Mouse (Mus musculus): ENCODE data around the gene Gm37240.

Gm37240 gene

DNA sequence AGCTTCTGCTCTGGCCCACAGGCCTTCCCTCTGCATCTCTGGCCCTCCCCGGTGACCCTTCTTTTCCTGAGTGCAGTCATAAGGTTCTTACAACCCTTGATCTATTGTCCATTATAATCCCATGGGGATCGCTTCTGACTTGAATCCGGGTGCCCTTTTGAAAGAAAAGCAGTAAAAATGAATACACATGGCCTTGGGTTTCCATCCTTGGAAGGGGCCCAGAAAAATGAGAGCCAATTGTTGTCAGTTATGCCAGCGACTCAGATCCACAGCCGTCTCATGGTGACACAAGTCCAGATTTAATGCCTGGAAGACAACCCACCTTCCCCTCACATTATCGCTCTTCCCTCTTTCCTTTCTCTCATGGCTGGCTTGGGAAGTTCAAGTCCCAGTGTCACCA is 1405.2 kb downstream of the Gm37240 start:
- in situ Hi-C loops (cut with MboI, MseI), result loop anchor here (10.0 kb wide), 1 partner anchor 1973 kb away; no protein-coding TSS in a partner anchor

DNA sequence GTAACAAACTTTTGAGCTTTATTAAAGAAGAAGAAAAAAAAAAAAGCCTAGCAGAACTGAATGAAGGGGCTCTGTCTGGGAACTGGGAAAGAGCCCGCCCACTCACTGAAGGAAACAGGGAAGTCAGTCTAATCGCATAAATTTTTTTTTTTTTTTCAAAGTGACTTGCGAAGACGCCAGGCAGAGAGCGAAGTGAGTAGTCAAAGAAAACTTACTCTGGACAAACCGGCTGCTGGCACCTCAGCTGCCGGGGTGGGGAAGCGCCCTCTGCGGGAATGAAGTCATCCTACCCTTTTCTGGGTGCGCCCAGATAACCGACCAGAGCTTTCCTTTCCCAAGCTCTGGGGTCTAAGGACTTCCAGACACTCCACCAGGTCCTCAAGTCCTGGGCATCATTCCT is 1406.2 kb downstream of the Gm37240 start:
- in situ Hi-C loops (cut with MboI, MseI), result loop anchor here (10.0 kb wide), 1 partner anchor 1974 kb away; no protein-coding TSS in a partner anchor

DNA sequence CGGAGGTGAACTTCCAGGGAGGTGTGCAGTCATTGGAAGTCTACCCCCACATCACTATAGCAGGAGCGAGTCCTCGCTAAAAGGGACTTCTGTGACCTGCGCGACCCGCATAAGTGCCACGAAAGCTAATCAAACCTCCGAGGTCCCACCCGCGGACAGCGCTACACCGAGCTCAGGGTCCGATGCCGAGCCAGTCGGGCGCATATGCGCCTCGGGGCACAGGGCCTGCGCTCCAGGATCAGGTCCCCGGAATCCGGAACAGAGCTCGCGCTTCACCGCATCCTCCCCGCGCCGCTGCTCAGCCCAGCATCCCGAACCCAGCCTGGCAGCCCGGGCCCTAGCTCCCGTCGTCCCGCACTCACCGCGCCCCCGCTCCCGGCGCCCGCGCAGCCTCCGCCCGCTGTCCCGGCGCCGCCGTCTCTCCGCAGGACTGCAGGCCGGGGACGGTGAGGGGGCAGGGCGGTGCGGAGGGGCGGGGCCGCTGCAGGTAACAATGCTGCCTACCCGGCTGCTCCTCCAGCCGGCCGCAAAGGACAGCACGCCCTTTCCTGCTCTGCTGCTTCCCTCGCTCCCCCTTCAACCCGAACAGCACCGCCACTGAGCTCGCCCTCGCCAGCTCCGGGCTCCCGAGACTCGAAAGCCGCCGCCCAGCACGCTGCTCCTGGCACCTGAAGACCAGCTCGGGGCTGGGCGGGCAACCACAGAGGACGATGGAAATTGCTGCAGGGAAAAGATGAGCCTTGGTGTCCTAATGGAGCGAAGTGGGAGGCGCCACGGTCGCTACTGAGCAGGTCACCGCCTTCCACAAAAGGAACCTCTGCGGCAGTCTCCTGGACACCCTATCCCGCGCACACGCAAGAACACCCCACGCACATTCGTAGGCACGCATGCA is 1407.1 kb downstream of the Gm37240 start, which contains the start of gene Fhdc1:
Fhdc1 (minus strand) TSS at position 424 of the 892 bp plus-strand sequence.
- in situ Hi-C loops (cut with MboI, MseI), result loop anchor here (10.0 kb wide), 1 partner anchor 1975 kb away; no protein-coding TSS in a partner anchor

DNA sequence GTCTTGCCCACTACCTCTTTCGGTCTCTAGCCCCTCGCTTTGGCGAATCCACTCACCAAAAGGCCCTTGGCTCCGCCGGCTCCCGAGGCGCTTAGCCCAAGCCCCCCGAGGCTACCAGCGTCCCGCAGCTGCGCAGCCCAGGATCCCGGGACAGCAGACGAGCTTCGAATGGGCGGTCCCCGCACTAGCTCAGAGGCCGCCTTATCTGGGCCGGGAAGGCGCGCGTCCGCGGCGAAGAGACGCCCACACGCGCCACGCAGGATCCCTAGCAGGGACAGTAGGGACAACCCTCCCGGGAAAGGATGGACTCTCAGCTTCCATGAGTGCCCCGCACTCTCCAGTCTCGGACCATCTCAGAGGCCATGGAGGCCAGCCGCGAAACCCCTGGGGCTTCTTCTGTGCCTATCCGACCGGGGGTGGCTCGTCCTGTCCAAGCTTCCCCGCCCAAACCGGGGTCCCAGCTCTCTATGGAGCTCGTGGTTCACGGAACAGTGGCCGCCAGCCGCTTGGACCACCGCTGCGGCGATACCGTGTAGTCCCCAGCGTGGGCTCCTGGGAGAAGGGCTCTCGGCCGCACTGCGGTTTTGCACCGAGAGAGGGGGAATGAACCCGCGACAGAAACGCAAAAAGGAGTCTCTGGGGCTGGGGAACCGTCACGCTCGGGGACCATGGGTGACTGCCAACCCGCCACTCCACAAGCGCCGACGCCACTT is 1407.9 kb downstream of the Gm37240 start:
- in situ Hi-C loops (cut with MboI, MseI), result loop anchor here (5.0 to 10.0 kb wide), 2 partner anchors 82 to 1975 kb away; no protein-coding TSS in a partner anchor

DNA sequence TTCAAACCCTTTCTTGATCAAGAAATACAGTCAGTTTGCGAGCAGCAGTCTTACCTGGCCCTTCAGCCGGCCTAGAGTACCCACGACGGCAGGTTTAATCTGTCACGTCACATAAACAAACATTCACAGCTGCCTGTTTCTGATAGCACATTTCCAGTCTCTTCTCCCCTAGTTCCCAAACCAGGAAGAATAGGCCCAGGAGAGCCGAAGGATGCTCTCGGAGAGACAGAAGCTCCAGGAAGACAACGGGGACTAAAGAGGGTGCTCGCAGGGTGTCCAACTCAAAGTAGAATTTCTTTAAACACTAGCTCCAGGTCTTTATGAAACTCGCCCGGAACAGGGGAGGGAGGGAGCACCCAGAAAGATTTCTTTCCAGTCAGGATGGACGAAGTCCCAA is 1408.4 kb downstream of the Gm37240 start:
- in situ Hi-C loops (cut with MboI, MseI), result loop anchor here (5.0 kb wide), 1 partner anchor 82 kb away; no protein-coding TSS in a partner anchor

DNA sequence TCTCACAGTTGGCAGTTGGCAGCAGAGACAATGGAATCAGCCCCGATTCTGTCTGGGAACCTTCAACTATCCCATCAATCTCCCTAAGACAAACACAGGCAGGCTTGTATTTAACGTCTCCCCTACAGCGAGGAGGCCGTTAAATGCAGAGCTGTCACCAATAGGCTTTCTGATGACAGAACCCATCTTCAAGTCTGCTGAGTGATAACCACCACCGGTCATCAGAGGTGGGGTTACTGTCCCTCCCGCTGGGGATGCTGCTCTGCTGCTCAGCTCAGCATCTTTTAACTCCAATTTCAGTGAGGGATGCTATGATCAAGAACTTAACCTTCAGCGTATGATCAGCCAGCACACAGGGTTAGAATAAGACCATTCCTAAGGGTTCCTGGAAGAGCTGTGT is 1409.1 kb downstream of the Gm37240 start:
- in situ Hi-C loops (cut with MboI, MseI), result loop anchor here (5.0 kb wide), 1 partner anchor 81 kb away; no protein-coding TSS in a partner anchor

DNA sequence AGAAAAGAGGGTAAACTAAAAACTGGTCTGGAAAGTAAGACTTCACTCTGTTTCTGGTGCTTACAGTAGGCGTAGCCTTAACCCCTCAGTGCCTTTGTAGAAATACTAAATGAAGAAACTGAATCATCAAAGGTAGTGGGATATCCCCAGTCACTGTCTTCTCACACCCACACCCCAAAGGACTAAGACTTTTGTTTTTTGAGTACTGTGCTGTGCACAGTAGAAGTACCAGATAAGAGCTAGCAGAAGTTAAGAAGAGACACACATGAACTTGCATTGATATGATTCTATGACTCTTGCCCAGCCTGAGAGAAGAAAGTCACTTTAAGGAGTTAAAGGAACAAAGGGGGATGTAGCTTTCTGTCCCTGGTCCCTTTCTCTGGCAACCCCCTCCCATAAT is 1409.8 kb downstream of the Gm37240 start:
- in situ Hi-C loops (cut with MboI, MseI), result loop anchor here (5.0 kb wide), 1 partner anchor 80 kb away; no protein-coding TSS in a partner anchor

DNA sequence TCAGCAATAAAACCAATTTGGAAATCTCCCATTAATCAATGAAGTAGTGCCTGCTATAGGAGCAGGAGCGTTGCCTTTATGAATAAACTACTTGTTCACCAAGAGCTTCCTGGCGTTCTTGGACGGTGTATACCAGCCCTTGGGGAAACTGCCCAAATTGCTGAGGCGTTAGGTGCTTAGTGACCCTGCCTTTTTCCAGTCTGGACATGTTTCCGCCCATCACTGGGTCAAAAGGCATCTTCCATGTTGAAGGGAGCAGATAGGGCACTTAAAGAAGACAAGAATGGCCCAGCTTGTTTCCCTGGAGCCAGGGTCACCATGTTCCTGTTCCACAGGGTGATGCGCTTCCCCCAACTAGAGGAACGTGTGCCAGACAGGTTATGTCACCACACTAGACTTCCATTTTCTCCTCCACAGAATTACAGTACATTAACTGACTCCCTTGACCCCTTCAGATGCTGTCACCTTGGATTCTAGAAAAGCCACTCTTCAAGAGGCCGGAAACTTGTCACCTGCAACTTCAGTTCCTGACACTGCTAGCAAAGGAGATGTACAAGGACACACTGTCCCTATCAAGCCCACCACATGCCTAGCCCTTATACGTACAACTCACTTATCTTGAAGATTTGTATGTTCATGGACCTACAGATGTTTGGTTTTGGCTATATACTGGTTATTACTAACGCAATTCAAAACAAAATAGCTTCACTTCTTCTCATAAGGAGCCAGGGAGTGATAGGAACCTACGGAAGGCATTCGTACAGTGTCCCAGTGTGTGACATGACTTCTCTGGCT is 1412.1 kb downstream of the Gm37240 start:
- in situ Hi-C loops (cut with MboI, MseI), result loop anchor here (5.0 kb wide), 1 partner anchor 78 kb away; no protein-coding TSS in a partner anchor

DNA sequence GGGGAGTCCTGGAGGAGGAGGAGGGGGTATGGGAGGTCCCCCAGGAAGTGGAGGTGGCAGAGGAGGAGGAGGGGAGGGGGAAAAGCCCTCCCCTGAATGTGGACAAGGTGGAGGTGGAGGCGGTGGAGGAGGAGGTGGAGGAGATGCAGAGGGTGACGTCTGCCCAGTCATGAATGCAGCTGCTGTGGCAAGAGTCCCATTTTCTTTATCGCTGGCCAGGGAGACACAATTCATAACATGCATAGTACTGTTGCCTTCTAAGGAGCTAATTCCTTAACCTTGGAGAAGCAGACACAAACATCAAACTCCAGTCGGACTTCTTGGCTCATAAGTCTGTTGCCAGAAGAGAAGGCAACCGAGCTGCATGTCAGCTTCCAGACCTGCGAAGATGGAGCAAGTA is 1412.9 kb downstream of the Gm37240 start:
- in situ Hi-C loops (cut with MboI, MseI), result no loop called here

DNA sequence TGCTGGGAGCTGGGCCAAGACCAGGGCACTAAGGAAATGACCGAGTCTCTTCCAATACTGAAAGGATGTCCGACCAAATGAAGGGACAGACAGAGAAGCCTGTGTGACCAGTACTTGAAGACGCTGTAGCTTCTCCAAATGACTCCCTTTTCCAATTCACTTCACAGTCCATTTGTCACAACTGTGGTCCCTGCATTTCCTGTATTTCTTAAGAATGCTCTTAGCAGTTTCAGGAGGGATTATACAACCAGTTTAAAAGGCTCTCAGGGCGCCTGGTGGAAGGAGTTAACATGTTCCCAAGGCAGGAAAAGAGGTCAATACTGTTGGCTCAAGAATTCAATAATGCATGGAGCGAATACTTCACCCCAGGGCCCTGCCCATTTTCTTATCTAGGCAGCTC is 1414.4 kb downstream of the Gm37240 start:
- in situ Hi-C loops (cut with MboI, MseI), result no loop called here

DNA sequence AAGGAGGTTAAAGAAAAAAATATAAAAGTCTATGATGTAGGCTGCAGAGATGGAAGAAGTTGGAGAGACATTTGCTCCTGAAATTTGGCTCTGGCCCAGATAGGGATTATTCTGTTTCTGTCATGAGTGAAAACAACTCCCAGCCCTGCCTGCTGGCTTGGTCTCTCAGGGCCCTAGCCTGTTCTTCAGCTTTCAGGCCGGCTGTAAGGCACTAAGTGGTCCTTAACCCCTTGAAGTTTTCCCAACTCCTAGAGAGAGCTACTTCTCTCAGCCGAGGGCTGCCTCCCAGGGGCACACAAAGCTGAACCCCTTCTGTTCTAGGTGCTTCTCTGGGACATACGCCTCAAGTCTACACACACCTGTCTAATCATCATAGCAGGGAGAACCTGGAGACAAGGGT is 1414.8 kb downstream of the Gm37240 start:
- in situ Hi-C loops (cut with MboI, MseI), result no loop called here

DNA sequence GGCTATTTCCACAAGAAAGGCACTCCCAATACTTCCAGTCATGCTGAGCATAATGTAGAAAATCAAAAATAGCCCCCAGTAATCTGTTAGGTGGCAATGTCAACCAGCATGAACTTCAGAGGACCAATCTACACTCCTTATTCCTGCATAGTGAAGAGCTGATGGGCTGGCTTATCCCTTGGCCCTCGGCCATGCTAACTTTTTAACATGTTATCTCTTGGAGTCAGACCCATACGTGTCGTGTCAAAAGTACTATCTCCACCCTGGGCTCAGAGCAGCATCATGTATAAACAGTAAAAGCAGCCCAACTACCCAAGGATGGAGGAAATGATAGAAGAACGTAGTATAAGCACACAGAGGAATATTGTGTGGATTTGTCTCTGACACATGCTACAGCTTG is 1416.2 kb downstream of the Gm37240 start:
- in situ Hi-C loops (cut with MboI, MseI), result no loop called here

DNA sequence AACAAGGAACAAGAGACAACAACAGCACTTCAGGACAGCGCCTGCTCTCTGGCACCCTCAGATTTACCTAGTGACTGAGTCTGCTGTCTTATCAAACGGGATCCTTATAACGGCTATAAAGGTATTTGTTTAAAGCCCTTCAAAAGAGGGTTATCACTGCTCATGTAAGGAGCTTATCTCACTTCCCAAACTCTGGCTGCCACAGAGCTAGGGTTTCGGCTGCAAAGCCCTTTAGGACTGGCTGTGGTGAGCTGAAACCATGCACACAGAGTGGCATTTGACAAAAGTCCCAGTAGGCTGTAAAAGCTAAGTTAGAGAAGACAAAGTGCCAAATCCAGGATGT is 1419.2 kb downstream of the Gm37240 start:
- in situ Hi-C loops (cut with MboI, MseI), result no loop called here

DNA sequence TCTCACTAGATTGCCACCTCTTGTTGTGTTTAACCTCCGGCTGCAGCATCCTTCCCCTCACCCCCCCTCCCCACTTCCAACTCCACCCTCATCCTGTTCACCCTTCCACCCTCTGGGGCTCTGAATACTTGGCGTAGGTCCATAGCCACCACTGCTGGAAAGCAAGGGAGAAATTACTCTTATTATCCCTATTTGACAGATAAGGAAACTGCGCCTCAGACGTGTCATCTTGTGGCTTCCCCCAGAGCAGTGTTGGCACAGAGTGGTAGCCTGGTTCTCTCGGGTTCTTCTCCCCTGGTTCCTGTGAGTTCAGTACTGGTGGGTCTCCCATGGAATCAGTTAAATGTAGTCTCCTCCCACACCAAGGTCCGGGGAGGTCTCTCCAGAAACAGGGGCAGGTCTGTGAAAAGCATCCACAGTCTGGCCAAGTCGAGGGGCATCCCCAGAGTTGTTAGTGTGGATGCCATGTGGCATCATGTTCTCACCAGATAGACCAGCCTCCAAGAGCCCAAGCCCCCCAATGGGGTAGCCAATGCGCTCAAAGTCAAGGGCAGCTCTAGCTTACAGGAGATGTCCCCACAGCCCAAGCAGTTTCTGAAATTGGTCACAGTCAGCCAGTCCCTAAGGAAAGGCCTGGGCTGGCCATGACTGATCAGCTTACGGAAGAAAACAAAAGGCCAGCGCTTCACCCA is 1419.8 kb downstream of the Gm37240 start:
- in situ Hi-C loops (cut with MboI, MseI), result no loop called here

DNA sequence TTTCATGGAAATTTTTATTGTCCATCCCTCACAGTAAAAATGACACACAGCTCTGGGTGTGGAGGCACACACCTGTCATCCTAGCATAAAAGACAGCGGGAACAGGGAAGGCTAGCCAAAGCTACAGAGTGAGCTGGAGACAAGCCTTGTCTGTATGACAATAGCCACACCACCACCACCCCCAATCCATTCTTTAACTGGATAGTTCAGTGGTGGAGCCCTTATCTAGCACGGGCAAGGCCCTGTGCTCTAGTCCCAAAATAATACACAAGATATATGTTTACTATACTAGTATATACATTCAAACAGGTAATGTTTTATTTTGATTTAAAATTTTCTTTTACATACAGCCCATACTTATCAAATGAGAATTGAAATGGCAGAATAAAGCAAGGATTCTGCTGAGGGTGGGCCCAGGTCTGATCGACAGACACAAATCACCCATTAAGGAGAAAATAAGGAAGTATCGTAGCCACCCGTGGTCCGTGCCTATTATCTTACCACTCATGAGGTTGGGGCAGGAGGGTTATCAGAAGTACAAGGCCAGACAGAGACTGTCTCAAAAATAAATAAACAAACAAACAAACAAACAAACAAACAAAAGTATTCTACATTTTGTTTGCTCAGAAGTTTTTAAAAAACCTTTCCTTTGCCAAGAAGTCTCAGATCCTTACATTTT is 1421.4 kb downstream of the Gm37240 start:
- in situ Hi-C loops (cut with MboI, MseI), result no loop called here

DNA sequence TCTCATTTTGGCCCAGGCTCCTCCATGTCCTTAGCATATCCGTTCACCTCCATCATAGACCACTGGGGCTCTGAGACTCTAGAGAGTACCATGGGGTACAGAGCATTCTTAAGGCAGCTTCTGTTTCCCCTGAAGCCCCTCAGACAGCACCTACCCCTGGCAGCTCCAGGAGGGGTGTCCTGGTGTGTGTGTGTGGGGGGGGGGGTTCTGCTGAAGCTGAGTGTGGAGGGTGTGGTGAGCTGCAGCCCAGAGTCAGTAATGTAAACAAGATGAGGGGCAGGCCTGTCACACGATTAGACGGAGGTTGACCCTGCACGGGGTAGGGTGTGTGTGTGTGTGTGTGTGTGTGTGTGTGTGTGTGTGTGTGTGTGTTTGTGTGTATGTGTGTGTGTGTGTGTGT is 1425.6 kb downstream of the Gm37240 start:
- in situ Hi-C loops (cut with MboI, MseI), result no loop called here

DNA sequence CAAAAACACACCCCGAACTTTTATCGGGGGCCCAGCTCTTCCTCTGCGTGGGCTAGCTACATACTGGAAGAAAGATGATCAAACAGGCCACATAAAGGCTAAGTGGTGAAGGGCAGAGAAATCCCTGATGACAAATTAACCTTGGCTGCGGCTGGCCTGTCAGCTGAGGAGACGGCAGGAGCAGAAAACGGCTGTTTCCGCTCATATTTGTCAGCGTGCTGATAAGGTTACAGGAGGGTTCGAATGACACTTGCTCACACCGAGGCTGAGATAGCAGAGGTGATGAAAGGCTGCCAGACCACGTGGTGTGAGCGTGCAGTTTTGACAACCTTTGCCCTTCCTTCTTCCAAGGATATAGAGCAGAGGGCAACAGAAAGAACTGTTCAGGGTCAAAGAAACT is 1426.4 kb downstream of the Gm37240 start:
- in situ Hi-C loops (cut with MboI, MseI), result no loop called here

DNA sequence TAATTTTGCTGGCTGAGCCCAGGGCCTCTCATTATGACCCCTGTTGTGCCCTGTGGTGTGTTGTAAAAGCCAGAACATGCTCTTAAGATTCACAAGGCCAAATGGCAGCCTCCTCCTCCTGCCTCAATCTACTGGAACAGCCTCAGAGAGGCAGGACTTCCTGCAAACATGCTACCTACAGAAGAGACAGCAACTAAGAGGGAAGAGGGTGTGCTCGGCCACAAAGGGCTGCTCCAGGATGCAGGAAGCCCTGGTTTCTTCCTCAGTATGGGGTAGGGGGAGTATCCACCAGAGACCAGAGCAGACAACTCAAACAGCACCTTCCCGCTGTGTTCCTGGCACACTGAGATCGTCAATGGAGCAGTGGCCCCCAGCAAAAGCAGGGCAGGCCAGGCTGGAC is 1426.8 kb downstream of the Gm37240 start:
- in situ Hi-C loops (cut with MboI, MseI), result no loop called here

DNA sequence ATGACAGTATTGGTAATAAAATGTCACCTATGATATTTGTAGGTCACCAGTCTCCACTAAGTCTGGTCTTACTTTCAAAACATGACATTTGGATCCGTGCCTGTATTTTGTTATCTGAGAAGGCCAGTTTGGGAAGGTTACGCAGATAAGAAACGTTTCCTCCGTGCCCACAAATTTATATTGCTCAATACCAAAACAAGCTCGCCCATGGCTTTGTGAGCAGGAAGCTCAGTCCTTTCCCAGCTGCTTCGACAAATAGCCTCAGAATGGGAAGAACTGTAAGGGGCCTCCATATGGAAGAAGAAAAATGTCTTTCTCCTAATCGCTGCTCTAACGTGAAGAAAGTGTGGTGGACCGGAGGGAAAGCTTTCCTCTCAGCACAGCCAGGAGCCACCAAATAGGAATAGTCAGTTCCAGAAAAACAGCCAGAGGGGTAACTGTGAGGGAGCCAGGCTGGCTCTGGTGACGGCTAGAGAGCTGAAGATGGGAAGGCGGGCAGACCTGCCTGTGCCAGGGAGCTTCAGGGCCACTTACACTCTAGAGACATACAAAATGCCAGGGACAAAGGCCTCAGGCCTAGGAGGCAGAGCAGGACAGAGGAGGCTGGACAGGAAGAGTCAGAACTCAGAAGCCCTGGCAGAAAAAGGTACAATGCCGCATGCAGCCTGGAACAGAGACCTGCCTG is 1431.4 kb downstream of the Gm37240 start:
- in situ Hi-C loops (cut with MboI, MseI), result no loop called here

DNA sequence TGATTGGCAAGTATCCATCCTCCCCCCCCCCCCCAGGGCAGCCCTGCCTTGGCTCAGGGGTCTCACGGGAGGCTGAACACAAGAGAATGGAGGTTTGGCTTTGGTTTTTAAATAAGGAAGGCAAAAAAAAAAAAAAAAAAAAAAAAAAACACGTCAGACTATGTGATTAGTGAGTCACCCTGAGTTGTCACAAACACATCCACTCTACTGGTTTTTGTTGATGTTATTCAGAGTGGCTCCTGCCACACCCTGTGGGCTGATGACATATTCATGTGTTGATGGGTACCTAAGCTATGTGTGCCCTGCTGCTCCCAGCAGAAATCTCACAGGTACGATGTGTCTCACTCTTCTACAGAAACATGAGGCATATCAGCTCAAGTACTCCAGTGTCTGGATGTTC is 1436.7 kb downstream of the Gm37240 start:
- in situ Hi-C loops (cut with MboI, MseI), result no loop called here
